Mouse (Mus musculus): ENCODE measurements around the gene Gabrr2.

GRCm38 (mm10) chr4:33049601-33050000 is 13.2 kb upstream of the Gabrr2 start:
- no peak for TF ChIP-seq CTCF (IDR thresholded peaks at IDR 0.05)
- TF ChIP-seq POLR2A (IDR thresholded peaks at IDR 0.05; ENCODE audit: insufficient read depth, low read depth, low read length), result no peak
- no peak for TF ChIP-seq EP300 (IDR thresholded peaks at IDR 0.05; ENCODE audit: insufficient read depth, low read depth, low read length)

All from heart, adult 2 months (tissue).